Mouse (Mus musculus) fat pad, adult 2 months (tissue): ENCODE data around the gene Mrnip.

Source experiments
- DNase-seq: peaks from one replicate; pipeline ENCODE4 v3.0.0-alpha.2; 2011; ENCODE audit warnings: low read depth, low spot score; ENCODE audit errors: extremely low read depth

Mrnip gene

GRCm38 (mm10) chr11:50200613-50201012 lies 26.4 kb downstream of the Mrnip start:
- DNase-seq = no peak

- no peak for DNase-seq
Observed at GRCm38 (mm10) chr11:50201590-50201989, 27.3 kb downstream of the Mrnip start.

- DNase-seq = no peak
Observed at GRCm38 (mm10) chr11:50203302-50203827, 29.1 kb downstream of the Mrnip start.

GRCm38 (mm10) chr11:50205434-50205833 lies 31.2 kb downstream of the Mrnip start:
- DNase-seq = no peak

- DNase-seq = no peak
Observed at GRCm38 (mm10) chr11:50206037-50206436, 31.8 kb downstream of the Mrnip start.

- no peak for DNase-seq
Observed at GRCm38 (mm10) chr11:50207344-50207743, 33.1 kb downstream of the Mrnip start.

- DNase-seq = no peak
Observed at GRCm38 (mm10) chr11:50208039-50208438, 33.8 kb downstream of the Mrnip start.

- no peak for DNase-seq
Observed at GRCm38 (mm10) chr11:50210101-50210504, 35.9 kb downstream of the Mrnip start.

GRCm38 (mm10) chr11:50210505-50211151 lies 36.4 kb downstream of the Mrnip start, which contains the start of the genes Sqstm1 and Mgat4b:
Gene Sqstm1, minus strand, starts transcription at chr11:50210827.
Gene Mgat4b, plus strand, starts transcription at chr11:50210890.
- DNase-seq = no peak

- DNase-seq = no peak
Observed at GRCm38 (mm10) chr11:50211322-50212059, 37.2 kb downstream of the Mrnip start.

- DNase-seq = no peak
Observed at GRCm38 (mm10) chr11:50212060-50212739, 38.0 kb downstream of the Mrnip start.

GRCm38 (mm10) chr11:50212848-50213758 lies 38.9 kb downstream of the Mrnip start:
- no peak for DNase-seq

- no peak for DNase-seq
Observed at GRCm38 (mm10) chr11:50214631-50215030, 40.4 kb downstream of the Mrnip start.

GRCm38 (mm10) chr11:50215633-50216032 lies 41.4 kb downstream of the Mrnip start:
- DNase-seq = no peak

- no peak for DNase-seq
Observed at GRCm38 (mm10) chr11:50216724-50217366, 42.6 kb downstream of the Mrnip start.

- no peak for DNase-seq
Observed at GRCm38 (mm10) chr11:50217811-50218210, 43.6 kb downstream of the Mrnip start.

GRCm38 (mm10) chr11:50219833-50220232 lies 45.6 kb downstream of the Mrnip start:
- no peak for DNase-seq

GRCm38 (mm10) chr11:50222559-50223276 lies 48.5 kb downstream of the Mrnip start:
- no peak for DNase-seq
